Mouse (Mus musculus): ENCODE data around the gene Plod2. TPM values are rescaled to one million over a fixed set of nuclear protein-coding genes. Genes with fewer than 3 reads are reported as not detected.
A peak's percentile ranks its signal among the peaks of the same experiment; 100 is the strongest.

Gene Plod2
- polyA plus RNA-seq, 1 experiment = 1.3 TPM

DNA sequence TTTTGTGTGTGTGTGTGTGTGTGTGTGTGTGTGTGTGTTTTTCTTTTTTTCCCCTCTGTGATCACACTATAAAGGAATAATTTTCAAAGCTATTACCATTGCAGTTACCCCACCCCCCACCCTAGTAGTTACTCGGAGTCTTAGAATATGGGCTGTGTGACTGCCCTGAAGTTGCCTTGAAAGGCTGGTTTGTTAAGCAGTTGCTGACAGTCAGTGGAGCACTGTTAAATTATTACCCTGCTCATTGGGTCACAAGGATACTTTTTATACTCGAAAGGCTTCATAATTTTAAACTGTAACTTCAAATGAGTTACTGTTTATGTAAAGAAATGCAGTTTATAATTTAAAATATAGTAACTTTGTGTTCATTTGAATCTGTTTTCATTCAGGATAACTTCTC, 5.1 kb downstream of the Plod2 start:
- Histone ChIP-seq H3K27ac (replicated peaks; ENCODE audit: low read depth, low read length) (no peak overlapping the region), H3K4me1 (ENCODE audit: control insufficient read depth, insufficient read depth, insufficient read length, low read length) (peaks cover 6% of the 10 kb centered on the region), H3K4me3 (ENCODE audit: insufficient read depth, low read depth, low read length) (no peak overlapping the region)

GRCm38 (mm10) chr9:92547821-92548220, 5.8 kb downstream of the Plod2 start:
- Histone ChIP-seq H3K27ac (replicated peaks; ENCODE audit: low read depth, low read length) (no peak overlapping the region), H3K4me1 (ENCODE audit: control insufficient read depth, insufficient read depth, insufficient read length, low read length) (peaks cover 6% of the 10 kb centered on the region), H3K4me3 (ENCODE audit: insufficient read depth, low read depth, low read length) (no peak overlapping the region)

DNA sequence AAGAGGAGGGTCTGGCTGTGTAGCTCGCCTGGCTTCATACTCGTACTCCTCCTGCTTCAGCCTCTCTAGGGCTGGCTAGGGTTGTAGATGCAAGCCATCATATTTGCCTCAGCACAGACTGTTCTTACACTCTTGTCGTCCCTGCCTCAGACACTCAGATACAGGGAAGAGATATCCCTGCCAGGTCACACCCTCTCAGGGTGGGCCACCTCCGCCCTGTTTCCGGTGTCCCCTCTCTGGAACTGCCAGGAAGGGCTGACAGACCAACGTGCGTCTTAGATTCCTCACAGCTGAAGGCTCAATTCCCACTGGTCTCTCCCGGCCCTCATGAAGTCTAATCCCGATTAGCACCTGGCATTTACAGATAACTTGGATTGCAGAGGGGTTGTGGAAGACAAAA, 6.6 kb downstream of the Plod2 start:
- H3K27ac ChIP-seq (replicated peaks; ENCODE audit: low read depth, low read length) = peak overlapping the region; percentile 45; the same call in 1 of the 2 replicates

DNA sequence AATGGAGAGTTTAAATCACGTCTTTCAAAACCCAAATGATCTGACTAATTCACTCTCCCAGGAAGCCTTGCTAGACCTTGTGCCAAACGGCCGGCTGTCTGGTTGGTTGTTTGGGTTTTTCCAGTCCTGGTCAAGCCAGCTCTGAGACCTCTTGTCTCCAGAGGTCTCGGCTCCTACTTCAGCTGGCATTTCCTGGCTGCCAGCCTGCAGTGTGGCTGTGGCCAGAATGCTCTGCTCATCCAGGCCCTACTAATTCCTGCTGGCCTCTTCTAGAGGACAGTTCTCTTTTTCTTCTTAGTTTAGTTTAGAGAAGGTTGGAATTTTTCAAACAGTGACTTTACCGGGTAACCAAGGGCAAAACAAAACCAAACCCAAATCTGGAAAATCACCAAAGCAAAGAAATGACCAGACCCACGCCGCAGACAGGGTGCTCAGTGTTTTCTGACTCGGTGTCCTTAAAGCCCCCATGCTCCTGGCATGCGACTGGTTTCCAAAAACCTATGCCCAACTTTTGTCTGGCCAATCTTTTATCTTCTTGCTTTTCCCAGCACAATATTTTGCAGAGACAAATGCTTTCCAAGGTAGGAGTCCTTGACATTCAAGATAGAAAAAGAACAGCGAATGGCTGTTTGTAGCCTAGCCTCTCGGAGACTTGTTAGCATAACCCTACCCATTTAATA, 7.9 kb downstream of the Plod2 start:
- Histone ChIP-seq H3K27ac (replicated peaks; ENCODE audit: low read depth, low read length) (no peak overlapping the region), H3K4me1 (ENCODE audit: control insufficient read depth, insufficient read depth, insufficient read length, low read length) (peaks cover 6% of the 10 kb centered on the region), H3K4me3 (ENCODE audit: insufficient read depth, low read depth, low read length) (no peak overlapping the region)

More for the DNA sequence above, 6.6 kb downstream of the Plod2 start:
- H3K4me1 ChIP-seq (ENCODE audit: control insufficient read depth, insufficient read depth, insufficient read length, low read length) = peaks cover 6% of the 10 kb centered on the region
- H3K4me3 ChIP-seq (ENCODE audit: insufficient read depth, low read depth, low read length) = no peak overlapping the region

GRCm38 (mm10) chr9:92550981-92551380, 9.0 kb downstream of the Plod2 start:
- Histone ChIP-seq H3K4me1 (ENCODE audit: control insufficient read depth, insufficient read depth, insufficient read length, low read length) (peaks cover 6% of the 10 kb centered on the region), H3K27ac (replicated peaks; ENCODE audit: low read depth, low read length) (no peak overlapping the region), H3K4me3 (ENCODE audit: insufficient read depth, low read depth, low read length) (no peak overlapping the region)

GRCm38 (mm10) chr9:92551666-92552065, 9.6 kb downstream of the Plod2 start:
- Histone ChIP-seq H3K4me1 (ENCODE audit: control insufficient read depth, insufficient read depth, insufficient read length, low read length) (peaks cover 6% of the 10 kb centered on the region), H3K27ac (replicated peaks; ENCODE audit: low read depth, low read length) (no peak overlapping the region), H3K4me3 (ENCODE audit: insufficient read depth, low read depth, low read length) (no peak overlapping the region)

DNA sequence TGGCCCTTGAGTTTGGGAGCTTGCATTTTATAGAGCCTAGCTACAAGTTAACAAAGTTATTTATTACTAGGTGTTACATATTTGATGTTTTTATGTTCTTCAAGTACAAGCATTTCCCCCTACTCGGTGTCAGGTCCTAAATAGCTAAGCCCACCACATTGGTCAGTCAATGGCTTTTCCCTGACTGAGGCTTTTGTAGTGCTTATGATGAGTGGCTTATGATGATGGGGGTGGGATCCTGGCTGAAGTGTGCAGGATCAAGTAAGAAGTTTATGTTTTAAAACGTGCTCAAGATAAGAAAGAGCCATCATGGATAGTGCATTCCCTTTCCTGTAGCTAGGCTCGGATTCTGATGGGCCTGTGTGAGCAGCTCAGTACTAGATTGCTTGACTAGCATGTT, 10.7 kb downstream of the Plod2 start:
- H3K27ac ChIP-seq (replicated peaks; ENCODE audit: low read depth, low read length) = no peak overlapping the region
- H3K4me3 ChIP-seq (ENCODE audit: insufficient read depth, low read depth, low read length) = no peak overlapping the region
- peaks cover 6% of the 10 kb centered on the region for H3K4me1 ChIP-seq (ENCODE audit: control insufficient read depth, insufficient read depth, insufficient read length, low read length)

- Histone ChIP-seq H3K4me1 (ENCODE audit: control insufficient read depth, insufficient read depth, insufficient read length, low read length) (no peaks in the 10 kb centered on the region), H3K27ac (replicated peaks; ENCODE audit: low read depth, low read length) (no peak overlapping the region), H3K4me3 (ENCODE audit: insufficient read depth, low read depth, low read length) (no peak overlapping the region)
These were observed 13.3 kb downstream of the Plod2 start for GRCm38 (mm10) chr9:92555006-92555958.

- Histone ChIP-seq H3K27ac (replicated peaks; ENCODE audit: low read depth, low read length) (no peak overlapping the region), H3K4me3 (ENCODE audit: insufficient read depth, low read depth, low read length) (no peak overlapping the region)
These were observed 17.7 kb downstream of the Plod2 start for GRCm38 (mm10) chr9:92559750-92560149.

GRCm38 (mm10) chr9:92560840-92561547, 19.0 kb downstream of the Plod2 start:
- H3K27ac ChIP-seq (replicated peaks; ENCODE audit: low read depth, low read length) = no peak overlapping the region
- no peak overlapping the region for H3K4me3 ChIP-seq (ENCODE audit: insufficient read depth, low read depth, low read length)
- H3K4me1 ChIP-seq (ENCODE audit: control insufficient read depth, insufficient read depth, insufficient read length, low read length) = no peaks in the 10 kb centered on the region

More at GRCm38 (mm10) chr9:92559750-92560149, 17.7 kb downstream of the Plod2 start:
- no peaks in the 10 kb centered on the region for H3K4me1 ChIP-seq (ENCODE audit: control insufficient read depth, insufficient read depth, insufficient read length, low read length)

GRCm38 (mm10) chr9:92562416-92562815, 20.4 kb downstream of the Plod2 start:
- no peak overlapping the region for H3K4me3 ChIP-seq (ENCODE audit: insufficient read depth, low read depth, low read length)

GRCm38 (mm10) chr9:92563306-92563705, 21.3 kb downstream of the Plod2 start:
- Histone ChIP-seq H3K27ac (replicated peaks; ENCODE audit: low read depth, low read length) (no peak overlapping the region), H3K4me1 (ENCODE audit: control insufficient read depth, insufficient read depth, insufficient read length, low read length) (no peaks in the 10 kb centered on the region), H3K4me3 (ENCODE audit: insufficient read depth, low read depth, low read length) (no peak overlapping the region)

More at GRCm38 (mm10) chr9:92562416-92562815, 20.4 kb downstream of the Plod2 start:
- no peaks in the 10 kb centered on the region for H3K4me1 ChIP-seq (ENCODE audit: control insufficient read depth, insufficient read depth, insufficient read length, low read length)
- H3K27ac ChIP-seq (replicated peaks; ENCODE audit: low read depth, low read length) = no peak overlapping the region

DNA sequence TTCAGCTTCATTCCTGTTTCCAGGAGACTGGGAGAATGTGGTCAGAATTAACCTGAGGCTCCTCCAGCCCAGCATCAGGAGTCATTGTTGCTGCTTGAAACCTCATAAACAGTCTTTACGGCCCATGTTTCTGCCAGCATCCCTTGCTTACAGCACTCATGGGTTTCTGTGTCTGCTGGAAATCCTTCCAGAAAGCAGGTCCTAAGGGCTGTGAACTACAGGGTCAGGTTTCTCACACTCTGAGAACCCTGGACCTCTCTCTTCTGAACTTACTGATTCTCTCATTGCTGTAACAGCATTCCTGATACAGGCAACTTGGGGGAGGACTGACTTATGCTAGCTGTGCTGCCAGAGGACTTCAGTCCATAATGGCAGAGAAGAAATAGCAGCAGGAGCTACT, 22.4 kb downstream of the Plod2 start:
- no peaks in the 10 kb centered on the region for H3K4me1 ChIP-seq (ENCODE audit: control insufficient read depth, insufficient read depth, insufficient read length, low read length)
- H3K27ac ChIP-seq (replicated peaks; ENCODE audit: low read depth, low read length) = no peak overlapping the region
- H3K4me3 ChIP-seq (ENCODE audit: insufficient read depth, low read depth, low read length) = no peak overlapping the region

DNA sequence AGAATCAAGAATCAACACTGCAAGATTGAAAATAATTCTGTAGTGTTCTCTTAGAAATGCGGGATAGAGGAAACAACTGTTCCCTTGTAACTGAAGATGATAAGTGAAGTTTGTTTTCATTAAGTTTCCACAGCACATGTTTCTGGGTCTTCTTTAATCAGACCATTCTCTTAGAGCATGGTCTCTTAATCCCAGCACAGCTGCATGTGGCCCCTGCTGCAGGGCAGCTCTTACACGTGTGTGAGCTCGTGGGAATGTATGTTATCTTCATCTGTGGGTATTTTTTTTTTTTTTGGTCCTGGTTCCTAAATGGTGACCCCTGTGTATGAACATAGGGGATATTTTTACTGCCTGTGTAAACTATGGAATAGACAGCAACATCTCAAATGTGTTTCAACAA, 24.2 kb downstream of the Plod2 start:
- H3K4me1 ChIP-seq (ENCODE audit: control insufficient read depth, insufficient read depth, insufficient read length, low read length) = no peaks in the 10 kb centered on the region
- no peak overlapping the region for H3K27ac ChIP-seq (replicated peaks; ENCODE audit: low read depth, low read length)
- H3K4me3 ChIP-seq (ENCODE audit: insufficient read depth, low read depth, low read length) = no peak overlapping the region

- Histone ChIP-seq H3K4me3 (ENCODE audit: insufficient read depth, low read depth, low read length) (no peak overlapping the region), H3K4me1 (ENCODE audit: control insufficient read depth, insufficient read depth, insufficient read length, low read length) (no peaks in the 10 kb centered on the region), H3K27ac (replicated peaks; ENCODE audit: low read depth, low read length) (no peak overlapping the region)
These were observed 25.5 kb downstream of the Plod2 start for GRCm38 (mm10) chr9:92567474-92567873.
